In genomic region chr10:75856155-75856907, GRCm38 (mm10) we compare ENCODE assay signal across 29 mouse cellular contexts. TPM values are rescaled to one million over a fixed set of nuclear protein-coding genes. Genes with fewer than 3 reads are reported as not detected.
A peak's percentile ranks its signal among the peaks of the same experiment; 100 is the strongest.
DNase-seq lines count a peak whose midpoint lies in the region; ATAC-seq and TF ChIP-seq lines count a peak whose summit lies in the region.
"Had no signal": no experiment of that assay in that cellular context is flagged by ENCODE, and none has a peak within 500 bp of the region (broad histone marks: within the 10 kb centered on the region; RNA-seq: fewer than 3 reads in every experiment).

No protein-coding gene starts in this region.

- no peak for TF ChIP-seq CTCF in ES-Bruce4 (IDR thresholded peaks at IDR 0.05; ENCODE audit: low read depth, low read length)

- H3K27me3 ChIP-seq in midbrain, embryonic 11.5 days (ENCODE audit: control insufficient read depth, insufficient read depth, low read length), result no peaks in the 10 kb centered on the region
- H3K27me3 ChIP-seq in midbrain, embryonic 14.5 days (ENCODE audit: control insufficient read depth, insufficient read depth, low read length), result no peaks in the 10 kb centered on the region
- no peaks in the 10 kb centered on the region for H3K27me3 ChIP-seq in ES-Bruce4 (ENCODE audit: control insufficient read depth, insufficient read depth, low read length, poor library complexity, severe bottlenecking)
- H3K27me3 ChIP-seq: embryonic facial prominence, embryonic 13.5 days; embryonic facial prominence, embryonic 15.5 days; forebrain, embryonic 13.5 days; forebrain, embryonic 15.5 days had no signal

- no peak overlapping the region for H3K27ac ChIP-seq in midbrain, embryonic 11.5 days (ENCODE audit: low read depth, low read length)
- no peak overlapping the region for H3K27ac ChIP-seq in midbrain, embryonic 14.5 days (replicated peaks; ENCODE audit: low read depth, low read length)
- peak overlapping the region; percentile 14; the same call in 1 of the 2 replicates for H3K27ac ChIP-seq in ES-Bruce4 (ENCODE audit: insufficient read depth, low read length)
- H3K27ac ChIP-seq: embryonic facial prominence, embryonic 13.5 days; embryonic facial prominence, embryonic 15.5 days; forebrain, embryonic 13.5 days; forebrain, embryonic 15.5 days had no signal

- DNase-seq in heart, adult 11 months, result peak; percentile 83
- no peak for DNase-seq in heart, postnatal 4 days
- peak; percentile 80 for DNase-seq in midbrain, embryonic 11.5 days (ENCODE audit: low spot score, missing footprints)
- DNase-seq in midbrain, embryonic 14.5 days, result no peak
- DNase-seq in thymus, postnatal 4 days, result no peak
- DNase-seq: adrenal gland, adult 2 months; adrenal gland, postnatal 10 days; adrenal gland, postnatal 25 days; cerebellum, adult 11 months; cerebellum, adult 18-20 months; cerebellum, adult 8-10 months; cerebellum, adult 9-11 months; cerebellum, postnatal 14 days; embryo, embryonic 11 days; forebrain, postnatal 0 days had no signal

- no peak for TF ChIP-seq EP300 in ES-Bruce4 (IDR thresholded peaks at IDR 0.05; ENCODE audit: insufficient read depth, low read depth, low read length)

- H3K4me2 ChIP-seq in midbrain, embryonic 11.5 days, result no peak overlapping the region
- H3K4me2 ChIP-seq in midbrain, embryonic 14.5 days (ENCODE audit: low read length), result no peak overlapping the region
- H3K4me2 ChIP-seq: embryonic facial prominence, embryonic 13.5 days; embryonic facial prominence, embryonic 15.5 days; forebrain, embryonic 13.5 days; forebrain, embryonic 15.5 days had no signal

- TF ChIP-seq POLR2A in ES-Bruce4 (IDR thresholded peaks at IDR 0.05; ENCODE audit: insufficient read depth, low read length), result no peak

- 85% methylated on average over 11 of the region's 11 CpGs for WGBS in midbrain, embryonic 11.5 days
- 87% methylated on average over 11 of the region's 11 CpGs for WGBS in midbrain, embryonic 14.5 days

- ATAC-seq in midbrain, embryonic 11.5 days (ENCODE audit: low FRiP score), result no peak
- no peak for ATAC-seq in midbrain, embryonic 14.5 days (ENCODE audit: low FRiP score, low TSS enrichment)
- ATAC-seq in erythroblast, adult 5-6 weeks (replicated peaks; ENCODE audit: low FRiP score, poor library complexity, severe bottlenecking), result no peak
- ATAC-seq: forebrain, embryonic 13.5 days; forebrain, embryonic 15.5 days; forebrain, postnatal 0 days had no signal

- H3K9ac ChIP-seq in midbrain, embryonic 11.5 days (ENCODE audit: low read length), result no peak overlapping the region
- no peak overlapping the region for H3K9ac ChIP-seq in midbrain, embryonic 14.5 days (replicated peaks; ENCODE audit: low read length)
- H3K9ac ChIP-seq in ES-Bruce4 (ENCODE audit: low read depth, poor library complexity, severe bottlenecking), result no peak overlapping the region
- H3K9ac ChIP-seq: embryonic facial prominence, embryonic 13.5 days; embryonic facial prominence, embryonic 15.5 days; forebrain, embryonic 13.5 days; forebrain, embryonic 15.5 days; forebrain, postnatal 0 days had no signal

- 0 out of 2 replicates have a peak, but pooled peaks cover 5% of the 10 kb centered on the region for H3K36me3 ChIP-seq in midbrain, embryonic 11.5 days (ENCODE audit: control insufficient read depth, insufficient read depth, low read length)
- peaks cover 14% of the 10 kb centered on the region; the same call in 1 of the 2 replicates for H3K36me3 ChIP-seq in midbrain, embryonic 14.5 days (ENCODE audit: control insufficient read depth, insufficient read depth, low read length)
- peaks cover 26% of the 10 kb centered on the region for H3K36me3 ChIP-seq in ES-Bruce4 (ENCODE audit: control insufficient read depth, insufficient read depth, low read length, poor library complexity, severe bottlenecking)

- peaks cover 21% of the 10 kb centered on the region for H3K4me1 ChIP-seq in midbrain, embryonic 11.5 days (ENCODE audit: control insufficient read depth, insufficient read depth, low read length)
- H3K4me1 ChIP-seq in midbrain, embryonic 14.5 days (ENCODE audit: control insufficient read depth, insufficient read depth, low read length), result peaks cover 16% of the 10 kb centered on the region
- H3K4me1 ChIP-seq in ES-Bruce4 (ENCODE audit: control insufficient read depth, insufficient read depth, low read length), result peaks cover 8% of the 10 kb centered on the region

- H3K9me3 ChIP-seq in midbrain, embryonic 11.5 days (ENCODE audit: control insufficient read depth, low read length), result no peaks in the 10 kb centered on the region
- H3K9me3 ChIP-seq in midbrain, embryonic 14.5 days (ENCODE audit: control insufficient read depth, low read length), result no peaks in the 10 kb centered on the region
- no peaks in the 10 kb centered on the region for H3K9me3 ChIP-seq in ES-Bruce4 (replicated peaks; ENCODE audit: control insufficient read depth, insufficient read depth, low read length, poor library complexity, severe bottlenecking)
- H3K9me3 ChIP-seq: embryonic facial prominence, embryonic 13.5 days; embryonic facial prominence, embryonic 15.5 days; forebrain, embryonic 13.5 days; forebrain, embryonic 15.5 days had no signal

- H3K4me3 ChIP-seq in midbrain, embryonic 11.5 days (ENCODE audit: low read depth, low read length), result no peak overlapping the region
- H3K4me3 ChIP-seq in midbrain, embryonic 14.5 days (replicated peaks; ENCODE audit: low read depth, low read length), result no peak overlapping the region
- H3K4me3 ChIP-seq in ES-Bruce4 (ENCODE audit: low read depth, low read length), result no peak overlapping the region
- H3K4me3 ChIP-seq: embryonic facial prominence, embryonic 13.5 days; embryonic facial prominence, embryonic 15.5 days; forebrain, embryonic 13.5 days; forebrain, embryonic 15.5 days had no signal

RNA-seq across cellular contexts. Expression of gene Mif, which starts 3.7 kb away (rescaled TPM):
- 100 to 1,000 TPM; 422 to 490 TPM for total RNA-seq in heart, postnatal 4 days (2021)
- 1,631 and 1,834 TPM in 2 replicates for polyA plus RNA-seq in midbrain, embryonic 11.5 days (2014; fragmentation: Nextera tagmentation; extraction: Ambion mirVana)
- polyA plus RNA-seq in midbrain, embryonic 14.5 days (2014; fragmentation: Nextera tagmentation; extraction: Ambion mirVana), result 1,381 and 1,864 TPM in 2 replicates
- polyA plus RNA-seq in ES-Bruce4 (2011; ENCODE audit: insufficient read depth, insufficient read length, low read depth, missing spikeins), result 1,651 and 1,929 TPM in 2 replicates
- total RNA-seq in erythroblast, adult 5-6 weeks (2015; ENCODE audit: low replicate concordance), result 47.2 and 79.7 TPM in 2 replicates
- total RNA-seq in erythroblast, adult 5-6 weeks (2017; ENCODE audit: low replicate concordance), result 48.1 and 65.8 TPM in 2 replicates

RNA-seq across cellular contexts. Expression of gene Gstt2, which starts 19.1 kb away (rescaled TPM):
- 1 to 10 TPM; 8.7 to 9.6 TPM for total RNA-seq in heart, postnatal 4 days (2021)
- polyA plus RNA-seq in midbrain, embryonic 11.5 days (2014; fragmentation: Nextera tagmentation; extraction: Ambion mirVana), result 6.3 and 8.4 TPM in 2 replicates
- polyA plus RNA-seq in midbrain, embryonic 14.5 days (2014; fragmentation: Nextera tagmentation; extraction: Ambion mirVana), result 3.8 and 4.3 TPM in 2 replicates
- polyA plus RNA-seq in ES-Bruce4 (2011; ENCODE audit: insufficient read depth, insufficient read length, low read depth, missing spikeins), result 26.3 and 31.9 TPM in 2 replicates
- total RNA-seq in erythroblast, adult 5-6 weeks (2015; ENCODE audit: low replicate concordance), result 7.9 and 8.8 TPM in 2 replicates
- total RNA-seq in erythroblast, adult 5-6 weeks (2017; ENCODE audit: low replicate concordance), result 2.4 and 11.0 TPM in 2 replicates

RNA-seq across cellular contexts. Expression of gene Gstt4, which starts 34.0 kb away (rescaled TPM):
- total RNA-seq in heart, postnatal 4 days (2021), result not detected
- not detected in 2 replicates for polyA plus RNA-seq in midbrain, embryonic 11.5 days (2014; fragmentation: Nextera tagmentation; extraction: Ambion mirVana)
- polyA plus RNA-seq in midbrain, embryonic 14.5 days (2014; fragmentation: Nextera tagmentation; extraction: Ambion mirVana), result not detected in 2 replicates
- not detected in 2 replicates for polyA plus RNA-seq in ES-Bruce4 (2011; ENCODE audit: insufficient read depth, insufficient read length, low read depth, missing spikeins)
- not detected in 2 replicates for total RNA-seq in erythroblast, adult 5-6 weeks (2015; ENCODE audit: low replicate concordance)
- total RNA-seq in erythroblast, adult 5-6 weeks (2017; ENCODE audit: low replicate concordance), result 0.84 TPM in 1 of 2 replicates, not detected in the other
- total RNA-seq: adrenal gland, adult 2 months; adrenal gland, postnatal 25 days; adrenal gland, postnatal 4 days; common myeloid progenitor, adult 5-6 weeks; ES-E14; forebrain, postnatal 0 days; MEL had no signal
- polyA plus RNA-seq: adrenal gland, adult 2 months; brain, embryonic 14.5 days; C2C12; embryonic facial prominence, embryonic 11.5 days; embryonic facial prominence, embryonic 13.5 days; embryonic facial prominence, embryonic 15.5 days; forebrain, embryonic 11.5 days; forebrain, embryonic 13.5 days; forebrain, embryonic 15.5 days; forebrain, postnatal 0 days had no signal

RNA-seq across cellular contexts. Expression of gene Derl3, which starts 36.9 kb away (rescaled TPM):
- under 1 TPM in 1 of 2 experiments, not detected in 1; 0.21 TPM for total RNA-seq in heart, postnatal 4 days (2021)
- polyA plus RNA-seq in midbrain, embryonic 11.5 days (2014; fragmentation: Nextera tagmentation; extraction: Ambion mirVana), result 0.62 and 1.6 TPM in 2 replicates
- 1.2 TPM in 2 replicates for polyA plus RNA-seq in midbrain, embryonic 14.5 days (2014; fragmentation: Nextera tagmentation; extraction: Ambion mirVana)
- polyA plus RNA-seq in ES-Bruce4 (2011; ENCODE audit: insufficient read depth, insufficient read length, low read depth, missing spikeins), result 9.6 and 13.8 TPM in 2 replicates
- total RNA-seq in erythroblast, adult 5-6 weeks (2015; ENCODE audit: low replicate concordance), result 1.7 TPM in 1 of 2 replicates, not detected in the other
- total RNA-seq in erythroblast, adult 5-6 weeks (2017; ENCODE audit: low replicate concordance), result not detected in 2 replicates
- total RNA-seq: common myeloid progenitor, adult 5-6 weeks had no signal

RNA-seq across cellular contexts. Expression of gene Gstt1, which starts 57.9 kb away (rescaled TPM):
- total RNA-seq in heart, postnatal 4 days (2021), result 1 to 10 TPM; 3.5 to 4.4 TPM
- 4.9 and 6.1 TPM in 2 replicates for polyA plus RNA-seq in midbrain, embryonic 11.5 days (2014; fragmentation: Nextera tagmentation; extraction: Ambion mirVana)
- 9.8 and 12.4 TPM in 2 replicates for polyA plus RNA-seq in midbrain, embryonic 14.5 days (2014; fragmentation: Nextera tagmentation; extraction: Ambion mirVana)
- 8.9 and 9.5 TPM in 2 replicates for polyA plus RNA-seq in ES-Bruce4 (2011; ENCODE audit: insufficient read depth, insufficient read length, low read depth, missing spikeins)
- total RNA-seq in erythroblast, adult 5-6 weeks (2015; ENCODE audit: low replicate concordance), result 6.3 and 24.0 TPM in 2 replicates
- 4.1 and 6.8 TPM in 2 replicates for total RNA-seq in erythroblast, adult 5-6 weeks (2017; ENCODE audit: low replicate concordance)

Comparison
In these comparisons a context has a peak if more than half of its experiments do, and no peak if none do; other contexts are left out.
1. DNase-seq: peak in heart, adult 11 months (single experiment) and midbrain, embryonic 11.5 days (single experiment); none in heart, postnatal 4 days (single experiment), midbrain, embryonic 14.5 days (single experiment) and thymus, postnatal 4 days (single experiment).